Mouse (Mus musculus) MEL (cell line): ENCODE results near the gene Etv4. TPM values are rescaled to one million over a fixed set of nuclear protein-coding genes. Genes with fewer than 3 reads are reported as not detected.

Experiments used
- DNase-seq: peaks from one replicate; pipeline ENCODE4 v3.0.0; 2011; ENCODE audit warnings: low read depth, low spot score
- H3K27ac ChIP-seq: 2 replicates; pipeline ENCODE4 v1.5.1; 2012; ENCODE audit warnings: low read depth, mild to moderate bottlenecking, control low read depth, low read length, moderate library complexity; ENCODE audit not compliant: control insufficient read depth
- H3K27me3 ChIP-seq, 2 experiments: fragments of 150-350 bp in 1 of 2; sonication (generic) in 1 of 2; 2 replicates each; pipeline ENCODE4 v1.6.1; 2012; ENCODE audit warnings: low read length in 2 of 2, mild to moderate bottlenecking in 2 of 2, improper control_type of control experiment in 1 of 2, moderate library complexity in 1 of 2; ENCODE audit not compliant: insufficient read depth in 2 of 2, control insufficient read depth in 1 of 2
- H3K36me3 ChIP-seq, 2 experiments: 2 replicates each; pipeline ENCODE4 v1.6.1; 2012 to 2014; ENCODE audit warnings: low read length in 2 of 2, improper control_type of control experiment in 1 of 2, inconsistent platforms in 1 of 2, mild to moderate bottlenecking in 1 of 2; ENCODE audit not compliant: insufficient read depth in 2 of 2, control insufficient read depth in 1 of 2
- H3K4me1 ChIP-seq, 2 experiments: fragments of 150-350 bp in 1 of 2; sonication (generic) in 1 of 2; 2 replicates each; pipeline ENCODE4 v1.6.1; 2012; ENCODE audit warnings: low read length in 2 of 2, improper control_type of control experiment in 1 of 2, mild to moderate bottlenecking in 1 of 2; ENCODE audit not compliant: insufficient read depth in 2 of 2, control insufficient read depth in 1 of 2
- H3K4me3 ChIP-seq, 2 experiments: fragments of 150-350 bp in 1 of 2; sonication (generic) in 1 of 2; 2 replicates each; pipeline ENCODE4 v1.5.1; 2012; ENCODE audit warnings: low read depth in 2 of 2, low read length in 2 of 2, mild to moderate bottlenecking in 2 of 2, moderate library complexity in 2 of 2, control low read depth in 1 of 2, improper control_type of control experiment in 1 of 2; ENCODE audit not compliant: control insufficient read depth in 1 of 2, insufficient read depth in 1 of 2
- H3K79me2 ChIP-seq: 2 replicates; pipeline ENCODE4 v1.6.1; 2012; ENCODE audit warnings: mild to moderate bottlenecking, low read length, moderate library complexity; ENCODE audit not compliant: control insufficient read depth, poor library complexity, insufficient read depth
- H3K9ac ChIP-seq: 2 replicates; pipeline ENCODE4 v1.6.1; 2012; ENCODE audit warnings: low read depth, mild to moderate bottlenecking, control low read depth, low read length, moderate library complexity; ENCODE audit not compliant: control insufficient read depth, poor library complexity, severe bottlenecking
- H3K9me3 ChIP-seq: fragments of 150-350 bp; sonication (generic); replicated peaks from 2 replicates; pipeline ENCODE4 v1.6.1; 2012; ENCODE audit warnings: mild to moderate bottlenecking, low read length, improper control_type of control experiment, moderate library complexity; ENCODE audit not compliant: insufficient read depth
- CHD2 ChIP-seq: IDR thresholded peaks from 2 replicates; pipeline ENCODE4 v1.6.1; 2011; ENCODE audit warnings: low read length, improper control_type of control experiment
- CTCF ChIP-seq, 3 experiments: IDR thresholded peaks in 2 of 3; conservative IDR thresholded peaks in 1 of 3; 2 replicates each; pipeline ENCODE4 v1.5.1; 2011 to 2012; ENCODE audit warnings: low read length in 3 of 3, low read depth in 2 of 3, mild to moderate bottlenecking in 2 of 3, improper control_type of control experiment in 1 of 3, inconsistent platforms in 1 of 3, mixed read lengths in 1 of 3, moderate library complexity in 1 of 3; ENCODE audit not compliant: control insufficient read depth in 1 of 3, insufficient read depth in 1 of 3, poor library complexity in 1 of 3, severe bottlenecking in 1 of 3
- EP300 ChIP-seq, 2 experiments: IDR thresholded peaks; 2 replicates each; pipeline ENCODE4 v1.6.1; 2011; ENCODE audit warnings: improper control_type of control experiment in 2 of 2, low read length in 2 of 2, low read depth in 1 of 2, mild to moderate bottlenecking in 1 of 2
- ETS1 ChIP-seq: IDR thresholded peaks from 2 replicates; pipeline ENCODE4 v1.6.1; 2012; ENCODE audit warnings: low read depth, mild to moderate bottlenecking, inconsistent platforms, low read length, improper control_type of control experiment, moderate library complexity
- GATA1 ChIP-seq: IDR thresholded peaks from 2 replicates; pipeline ENCODE4 v1.6.1; 2011; ENCODE audit warnings: low read depth, low read length, improper control_type of control experiment
- JUND ChIP-seq: IDR thresholded peaks from 2 replicates; pipeline ENCODE4 v1.6.1; 2011; ENCODE audit warnings: low read depth, mild to moderate bottlenecking, improper control_type of control experiment, low read length
- MAFK ChIP-seq: IDR thresholded peaks from 2 replicates; pipeline ENCODE4 v1.6.1; 2011; ENCODE audit warnings: low read depth, mild to moderate bottlenecking, low read length, improper control_type of control experiment, borderline replicate concordance
- MAX ChIP-seq: IDR thresholded peaks from 2 replicates; pipeline ENCODE4 v1.6.1; 2011; ENCODE audit warnings: low read length, improper control_type of control experiment
- MEF2A ChIP-seq: IDR thresholded peaks from 2 replicates; pipeline ENCODE4 v1.6.1; 2014; ENCODE audit warnings: low read depth, mild to moderate bottlenecking, inconsistent platforms, low read length, improper control_type of control experiment; ENCODE audit not compliant: poor library complexity, insufficient replicate concordance, severe bottlenecking; ENCODE audit errors: extremely low read depth
- MXI1 ChIP-seq: IDR thresholded peaks from 2 replicates; pipeline ENCODE4 v1.6.1; 2011; ENCODE audit warnings: mild to moderate bottlenecking, low read depth, low read length, improper control_type of control experiment
- MYB ChIP-seq: IDR thresholded peaks from 2 replicates; pipeline ENCODE4 v1.6.1; 2011; ENCODE audit warnings: mild to moderate bottlenecking, low read depth, low read length, improper control_type of control experiment
- MYC ChIP-seq: IDR thresholded peaks from 2 replicates; pipeline ENCODE4 v1.6.1; 2011; ENCODE audit warnings: low read depth, mild to moderate bottlenecking, low read length, improper control_type of control experiment, moderate library complexity
- NRF1 ChIP-seq: IDR thresholded peaks from 2 replicates; pipeline ENCODE4 v1.6.1; 2014; ENCODE audit warnings: low read depth, mild to moderate bottlenecking, inconsistent platforms, low read length, improper control_type of control experiment, moderate library complexity; ENCODE audit not compliant: poor library complexity, insufficient read depth, severe bottlenecking
- POLR2A ChIP-seq, 2 experiments: IDR thresholded peaks; 2 replicates each; pipeline ENCODE4 v1.6.1; 2011 to 2012; ENCODE audit warnings: low read length in 2 of 2, mild to moderate bottlenecking in 2 of 2, control low read depth in 1 of 2, improper control_type of control experiment in 1 of 2, low read depth in 1 of 2, moderate library complexity in 1 of 2; ENCODE audit not compliant: control insufficient read depth in 1 of 2, insufficient read depth in 1 of 2, poor library complexity in 1 of 2
- POLR2AphosphoS2 ChIP-seq: IDR thresholded peaks from 2 replicates; pipeline ENCODE4 v1.6.1; 2011; ENCODE audit warnings: low read length, improper control_type of control experiment
- RCOR1 ChIP-seq: IDR thresholded peaks from 2 replicates; pipeline ENCODE4 v1.6.1; 2012; ENCODE audit warnings: low read depth, mild to moderate bottlenecking, inconsistent platforms, low read length, improper control_type of control experiment
- SIN3A ChIP-seq: IDR thresholded peaks from 2 replicates; pipeline ENCODE4 v1.6.1; 2012; ENCODE audit warnings: low read length, improper control_type of control experiment, inconsistent platforms
- TBP ChIP-seq: IDR thresholded peaks from 2 replicates; pipeline ENCODE4 v1.8.0; 2011; ENCODE audit warnings: low read depth, low read length, improper control_type of control experiment
- ZC3H11A ChIP-seq: IDR thresholded peaks from 2 replicates; pipeline ENCODE4 v1.6.1; 2012; ENCODE audit warnings: low read depth, mild to moderate bottlenecking, inconsistent platforms, low read length, improper control_type of control experiment
- polyA plus RNA-seq, 2 experiments: library from polyadenylated mRNA; stranded (reverse) in 1 of 2; unstranded in 1 of 2; fragments of >175 nt in 1 of 2; fragments of >200 nt in 1 of 2; gene quantifications; 2 replicates each; pipeline versions ENCODE4 v1.2.1 to v1.2.4; 2012; ENCODE audit warnings: low replicate concordance in 2 of 2, low read depth in 1 of 2; ENCODE audit not compliant: insufficient read length in 2 of 2, insufficient read depth in 1 of 2, missing spikeins in 1 of 2
- total RNA-seq: library from RNA; depleted of rRNA; stranded (reverse); fragments of 300-350 nt; gene quantifications from 2 replicates; pipeline ENCODE4 v1.2.3, GENCODE M21; 2012

The Etv4 gene
- total and polyA plus RNA-seq, 3 experiments: 16.5 to 22.1 TPM; not detected in 1

DNA sequence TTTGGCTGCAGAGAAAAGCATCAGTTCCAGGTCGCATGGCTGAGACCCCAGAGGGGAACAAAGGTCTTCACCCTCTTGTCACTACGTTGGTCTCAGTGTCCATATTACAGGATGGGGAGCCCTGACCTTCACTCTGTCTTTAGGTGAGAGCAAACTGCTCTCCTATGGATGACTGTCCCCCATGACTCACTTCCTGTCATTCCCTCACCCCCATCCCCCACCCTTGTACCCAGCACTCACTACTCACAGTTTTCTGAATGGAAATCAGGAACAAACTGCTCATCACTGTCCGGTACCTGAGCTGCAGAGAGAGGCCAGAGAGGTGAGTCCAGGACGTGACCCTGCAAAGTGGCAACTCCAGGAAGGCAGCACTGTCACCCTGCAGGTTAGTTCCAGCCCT, 8.3 kb downstream of the Etv4 start:
- Histone ChIP-seq H3K4me3 (no peak overlapping the region), H3K36me3 (no peaks in the 10 kb centered on the region), H3K27me3 (no peaks in the 10 kb centered on the region), H3K79me2 (no peaks in the 10 kb centered on the region), H3K4me1 (peaks cover 0 to 8% of the 10 kb centered on the region in 2 experiments; a peak in 1 of 4 replicates), H3K9ac (no peak overlapping the region), H3K9me3 (no peaks in the 10 kb centered on the region), H3K27ac (no peak overlapping the region)
- no peak for DNase-seq
- no peak for TF ChIP-seq MYC
- TF ChIP-seq CTCF (IDR thresholded peaks at IDR 0.05 in 2 of 3, conservative IDR thresholded peaks at IDR 0.05 in 1 of 3; ENCODE audit: control insufficient read depth in 1 of 3, insufficient read depth in 1 of 3, low read depth in 2 of 3, low read length in 3 of 3, poor library complexity in 1 of 3, severe bottlenecking in 1 of 3): no peak
- TF ChIP-seq NRF1: no peak
- TF ChIP-seq MEF2A: no peak
- TF ChIP-seq MAFK: no peak
- no peak for TF ChIP-seq MAX
- no peak for TF ChIP-seq RCOR1
- no peak for TF ChIP-seq MXI1
- no peak for TF ChIP-seq JUND

DNA sequence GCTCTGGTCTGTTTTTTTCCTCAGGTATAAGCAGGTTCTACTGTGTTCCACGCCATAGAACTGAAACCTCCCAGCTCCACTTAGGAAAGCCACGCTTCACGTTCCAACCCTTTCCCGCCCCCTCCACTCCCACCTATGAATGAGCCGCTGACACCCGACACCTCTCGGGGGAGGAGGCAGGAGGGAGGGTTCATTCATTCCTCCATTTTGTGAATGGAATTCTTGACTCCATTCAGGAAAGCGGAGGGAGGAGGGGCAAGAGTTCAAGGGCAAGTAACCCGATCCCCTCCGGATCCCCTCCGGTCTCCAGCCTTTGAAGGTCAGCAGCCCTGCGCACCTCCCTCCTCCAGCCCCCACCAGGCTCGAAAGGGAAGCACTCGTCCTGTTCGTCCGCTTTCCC, 12.7 kb downstream of the Etv4 start:
- Histone ChIP-seq H3K4me1 (peaks cover 0 to 7% of the 10 kb centered on the region in 2 experiments; a peak in 1 of 4 replicates), H3K36me3 (no peaks in the 10 kb centered on the region; a peak in 1 of 4 replicates)
- DNase-seq: no peak
- TF ChIP-seq POLR2AphosphoS2: no peak
- no peak for TF ChIP-seq MXI1
- TF ChIP-seq MYB: no peak
- no peak for TF ChIP-seq CHD2
- TF ChIP-seq ETS1: no peak
- TF ChIP-seq POLR2A (IDR thresholded peaks at IDR 0.05; ENCODE audit: control insufficient read depth in 1 of 2, insufficient read depth in 1 of 2, low read depth in 1 of 2, low read length in 2 of 2, poor library complexity in 1 of 2): no peak
- no peak for TF ChIP-seq GATA1
- TF ChIP-seq SIN3A: no peak
- TF ChIP-seq ZC3H11A: no peak
- no peak for TF ChIP-seq CTCF (IDR thresholded peaks at IDR 0.05 in 2 of 3, conservative IDR thresholded peaks at IDR 0.05 in 1 of 3; ENCODE audit: control insufficient read depth in 1 of 3, insufficient read depth in 1 of 3, low read depth in 2 of 3, low read length in 3 of 3, poor library complexity in 1 of 3, severe bottlenecking in 1 of 3)
- TF ChIP-seq EP300 (IDR thresholded peaks at IDR 0.05; ENCODE audit: low read depth in 1 of 2, low read length in 2 of 2): no peak
- TF ChIP-seq TBP: no peak
- TF ChIP-seq, all 39 proteins: peak for 0
- Histone ChIP-seq H3K9me3 (no peaks in the 10 kb centered on the region), H3K27me3 (no peaks in the 10 kb centered on the region), H3K79me2 (no peaks in the 10 kb centered on the region), H3K9ac (no peak overlapping the region), H3K4me3 (no peak overlapping the region), H3K27ac (no peak overlapping the region)
